ENCODE assay signal across 8 mouse cellular contexts in the genomic region with DNA sequence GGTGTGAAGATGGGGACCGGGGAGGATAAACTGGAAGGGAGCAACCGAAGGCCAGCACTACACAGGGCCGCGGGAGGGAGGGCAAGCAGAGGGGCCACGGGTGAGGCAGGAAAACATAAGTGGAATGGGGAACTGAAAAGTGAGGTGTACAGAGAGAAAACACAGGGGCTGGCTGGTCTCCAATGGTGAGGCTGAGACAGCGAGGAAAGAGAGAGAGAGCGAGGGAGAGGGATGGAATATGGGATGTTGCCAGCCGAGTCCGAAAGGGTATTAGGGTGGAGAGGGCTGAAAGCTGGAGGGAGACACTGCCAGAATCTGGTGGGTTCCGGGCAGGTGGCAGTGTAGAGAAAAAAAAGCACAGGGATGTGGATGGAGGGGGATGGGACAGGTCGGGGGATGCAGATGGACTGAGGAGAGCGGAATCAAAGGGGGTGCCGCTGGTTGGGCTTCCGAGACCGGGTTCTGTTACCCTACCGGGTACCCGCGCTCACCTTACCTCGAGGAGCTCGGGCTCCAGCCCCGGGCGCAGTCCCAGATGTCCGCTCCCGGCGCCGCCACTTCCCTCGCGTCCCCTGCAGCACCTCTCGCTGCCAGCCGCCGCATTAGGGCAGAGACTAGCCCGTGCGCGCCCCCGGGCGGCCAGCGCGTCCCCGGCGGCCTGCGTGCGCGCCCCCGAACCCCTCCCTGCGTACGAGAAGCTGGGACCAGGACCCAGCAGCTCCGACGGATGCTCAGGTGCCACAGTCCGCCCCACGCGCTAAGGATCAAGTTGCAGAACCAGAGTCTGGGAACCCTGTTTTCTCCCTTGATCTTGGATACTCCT. TPM values are rescaled to one million over a fixed set of nuclear protein-coding genes. Genes with fewer than 3 reads are reported as not detected.
A peak's percentile ranks its signal among the peaks of the same experiment; 100 is the strongest.
DNase-seq lines count a peak whose midpoint lies in the region; ATAC-seq and TF ChIP-seq lines count a peak whose summit lies in the region.

A gene (minus strand): TSS at position 623 of the 823 bp plus-strand sequence.

- peak within 1 kb of the TSS; percentile 63 for H3K9ac ChIP-seq in heart, embryonic 13.5 days
- no peak within 1 kb of the TSS for H3K9ac ChIP-seq in kidney, postnatal 0 days (ENCODE audit: low read depth, low read length)
- H3K9ac ChIP-seq in limb, embryonic 14.5 days (ENCODE audit: low read depth, low read length, severe bottlenecking) = peak within 1 kb of the TSS; percentile 41
- H3K9ac ChIP-seq in neural tube, embryonic 15.5 days (replicated peaks) = peak within 1 kb of the TSS; percentile 86

- peak; percentile 7 for DNase-seq in thymus, adult 2 months
- DNase-seq in thymus, adult 18-20 months = no peak
- peak; percentile 60 for DNase-seq in kidney, postnatal 0 days (ENCODE audit: low spot score)
- DNase-seq in limb, embryonic 14.5 days (ENCODE audit: low spot score) = peak; percentile 12
- peak; percentile 10 for DNase-seq in thymus, postnatal 25 days

- no peak; the same call in 1 of the 2 replicates for ATAC-seq in heart, embryonic 13.5 days (ENCODE audit: extremely low read depth, insufficient number of reproducible peaks, low FRiP score, low TSS enrichment)
- ATAC-seq in kidney, postnatal 0 days (replicated peaks; ENCODE audit: low FRiP score, low read depth) = 0 out of 2 replicates have a peak, but pooled peaks have one; percentile 54
- ATAC-seq in limb, embryonic 14.5 days (ENCODE audit: low FRiP score, low read depth) = no peak
- ATAC-seq in neural tube, embryonic 15.5 days (ENCODE audit: low FRiP score) = peak; percentile 82

- no peaks in the 10 kb centered on the region for H3K36me3 ChIP-seq in thymus, adult 2 months (ENCODE audit: control insufficient read depth, insufficient read depth, low read length)
- no peaks in the 10 kb centered on the region for H3K36me3 ChIP-seq in heart, embryonic 13.5 days
- H3K36me3 ChIP-seq in kidney, postnatal 0 days (ENCODE audit: insufficient read depth, low read length) = no peaks in the 10 kb centered on the region
- no peaks in the 10 kb centered on the region for H3K36me3 ChIP-seq in limb, embryonic 14.5 days (ENCODE audit: control insufficient read depth, insufficient read depth, low read length)
- H3K36me3 ChIP-seq in neural tube, embryonic 15.5 days = no peaks in the 10 kb centered on the region

- H3K27me3 ChIP-seq in thymus, adult 2 months (ENCODE audit: control insufficient read depth, insufficient read depth, low read length) = no peaks in the 10 kb centered on the region; the same call in 1 of the 2 replicates
- peaks cover 88% of the 10 kb centered on the region for H3K27me3 ChIP-seq in heart, embryonic 13.5 days (replicated peaks)
- peaks cover 21% of the 10 kb centered on the region for H3K27me3 ChIP-seq in kidney, postnatal 0 days (ENCODE audit: insufficient read depth, low read length)
- peaks cover 42% of the 10 kb centered on the region for H3K27me3 ChIP-seq in limb, embryonic 14.5 days (ENCODE audit: control insufficient read depth, insufficient read depth, low read length)
- no peaks in the 10 kb centered on the region for H3K27me3 ChIP-seq in neural tube, embryonic 15.5 days (replicated peaks)

- no peaks in the 10 kb centered on the region for H3K4me1 ChIP-seq in thymus, adult 2 months (replicated peaks; ENCODE audit: control insufficient read depth, insufficient read depth, low read length)
- no peaks in the 10 kb centered on the region for H3K4me1 ChIP-seq in embryonic fibroblast, embryonic 13.5 days (ENCODE audit: control insufficient read depth, insufficient read depth, low read length)
- H3K4me1 ChIP-seq in heart, embryonic 13.5 days = peaks cover 15% of the 10 kb centered on the region
- H3K4me1 ChIP-seq in kidney, postnatal 0 days (replicated peaks; ENCODE audit: insufficient read depth, low read length) = no peaks in the 10 kb centered on the region
- H3K4me1 ChIP-seq in limb, embryonic 14.5 days (ENCODE audit: control insufficient read depth, insufficient read depth, low read length) = peaks cover 8% of the 10 kb centered on the region
- H3K4me1 ChIP-seq in neural tube, embryonic 15.5 days = peaks cover 45% of the 10 kb centered on the region

- no peak for TF ChIP-seq POLR2A in thymus, adult 2 months (IDR thresholded peaks at IDR 0.05; ENCODE audit: control insufficient read depth, extremely low read depth, insufficient read depth, low read length, poor library complexity)
- TF ChIP-seq POLR2A in embryonic fibroblast, embryonic 13.5 days (IDR thresholded peaks at IDR 0.05; ENCODE audit: low read depth, low read length) = no peak
- no peak for TF ChIP-seq POLR2A in limb, embryonic 14.5 days (IDR thresholded peaks at IDR 0.05; ENCODE audit: borderline replicate concordance, extremely low read depth, insufficient read depth, insufficient read length)

- 7% methylated on average over 50 of the region's 51 CpGs for whole genome bisulfite sequencing in thymus, adult 2 months
- WGBS in heart, embryonic 13.5 days = 5% methylated on average over 47 of the region's 51 CpGs
- 5% methylated on average over 43 of the region's 51 CpGs for WGBS in kidney, postnatal 0 days
- 5% methylated on average over 37 of the region's 51 CpGs for WGBS in limb, embryonic 14.5 days
- 2% methylated on average over 51 of the region's 51 CpGs for WGBS in neural tube, embryonic 15.5 days

- peak within 1 kb of the TSS; percentile 73 for H3K4me2 ChIP-seq in heart, embryonic 13.5 days
- peak within 1 kb of the TSS; percentile 58 for H3K4me2 ChIP-seq in kidney, postnatal 0 days (ENCODE audit: low read length)
- peak within 1 kb of the TSS; percentile 77 for H3K4me2 ChIP-seq in limb, embryonic 14.5 days (replicated peaks; ENCODE audit: low read depth, low read length, severe bottlenecking)
- peak within 1 kb of the TSS; percentile 86 for H3K4me2 ChIP-seq in neural tube, embryonic 15.5 days

- no peaks in the 10 kb centered on the region for H3K9me3 ChIP-seq in heart, embryonic 13.5 days
- no peaks in the 10 kb centered on the region for H3K9me3 ChIP-seq in kidney, postnatal 0 days (replicated peaks; ENCODE audit: low read length)
- no peaks in the 10 kb centered on the region for H3K9me3 ChIP-seq in limb, embryonic 14.5 days (ENCODE audit: control insufficient read depth, low read length)
- H3K9me3 ChIP-seq in neural tube, embryonic 15.5 days (replicated peaks) = no peaks in the 10 kb centered on the region

- no peak within 1 kb of the TSS for H3K4me3 ChIP-seq in thymus, adult 2 months (ENCODE audit: control insufficient read depth, insufficient read depth, low read length)
- H3K4me3 ChIP-seq in embryonic fibroblast, embryonic 13.5 days (ENCODE audit: insufficient read depth, low read length) = peak within 1 kb of the TSS; percentile 22; the same call in 1 of the 2 replicates
- H3K4me3 ChIP-seq in heart, embryonic 13.5 days = peak within 1 kb of the TSS; percentile 48
- H3K4me3 ChIP-seq in kidney, postnatal 0 days (replicated peaks; ENCODE audit: low read depth, low read length) = peak within 1 kb of the TSS; percentile 32
- peak within 1 kb of the TSS; percentile 39 for H3K4me3 ChIP-seq in limb, embryonic 14.5 days (replicated peaks; ENCODE audit: low read length)
- peak within 1 kb of the TSS; percentile 67 for H3K4me3 ChIP-seq in neural tube, embryonic 15.5 days (replicated peaks)

- H3K27ac ChIP-seq in thymus, adult 2 months (ENCODE audit: control insufficient read depth, insufficient read depth, low read length) = no peak within 1 kb of the TSS
- no peak within 1 kb of the TSS for H3K27ac ChIP-seq in embryonic fibroblast, embryonic 13.5 days (ENCODE audit: insufficient read depth, low read length)
- no peak within 1 kb of the TSS for H3K27ac ChIP-seq in heart, embryonic 13.5 days (replicated peaks)
- no peak within 1 kb of the TSS for H3K27ac ChIP-seq in kidney, postnatal 0 days
- no peak within 1 kb of the TSS for H3K27ac ChIP-seq in limb, embryonic 14.5 days (replicated peaks; ENCODE audit: low read depth, low read length)
- H3K27ac ChIP-seq in neural tube, embryonic 15.5 days (replicated peaks) = peak within 1 kb of the TSS; percentile 91

- TF ChIP-seq CTCF in thymus, adult 2 months (IDR thresholded peaks at IDR 0.05; ENCODE audit: borderline replicate concordance, control insufficient read depth, extremely low read depth, insufficient read depth, low read length, poor library complexity) = no peak
- TF ChIP-seq CTCF in embryonic fibroblast, embryonic 13.5 days (IDR thresholded peaks at IDR 0.05; ENCODE audit: borderline replicate concordance, insufficient read depth, low read length) = no peak
- no peak for TF ChIP-seq CTCF in kidney, postnatal 0 days (IDR thresholded peaks at IDR 0.05; ENCODE audit: low read depth)

RNA-seq across cellular contexts. Expression of the gene that starts here (rescaled TPM):
- 2.0 and 2.1 TPM in 2 replicates for polyA plus RNA-seq in thymus, adult 2 months (2012; rRNA removed)
- polyA plus RNA-seq in embryonic fibroblast, embryonic 13.5 days (2011; ENCODE audit: insufficient read length, low read depth, missing spikeins) = 0.30 and 0.67 TPM in 2 replicates
- polyA plus RNA-seq in heart, embryonic 13.5 days (2015; fragmentation: Nextera tagmentation; extraction: Ambion mirVana) = 0.29 and 0.79 TPM in 2 replicates
- polyA plus RNA-seq in kidney, postnatal 0 days (2015; fragmentation: Nextera tagmentation; extraction: Ambion mirVana) = 0.12 and 0.68 TPM in 2 replicates
- polyA plus RNA-seq in limb, embryonic 14.5 days (2012; rRNA removed) = 1.0 and 1.1 TPM in 2 replicates
- 0.33 and 0.34 TPM in 2 replicates for polyA plus RNA-seq in limb, embryonic 14.5 days (2014; fragmentation: Nextera tagmentation; extraction: Ambion mirVana)
- polyA plus RNA-seq in neural tube, embryonic 15.5 days (2015; fragmentation: Nextera tagmentation; extraction: Ambion mirVana) = 30.7 and 37.6 TPM in 2 replicates

Comparison
In these comparisons a context has a peak if more than half of its experiments do, and no peak if none do; other contexts are left out.
1. RNA of the gene that starts here (polyA plus RNA-seq): 30.7 to 37.6 TPM in neural tube, embryonic 15.5 days; 2.0 to 2.1 TPM in thymus, adult 2 months, 0.33 to 1.1 TPM in limb, embryonic 14.5 days, 0.30 to 0.67 TPM in embryonic fibroblast, embryonic 13.5 days, 0.29 to 0.79 TPM in heart, embryonic 13.5 days and 0.12 to 0.68 TPM in kidney, postnatal 0 days; every median in the first group is over 10 times any median in the second.
2. DNase-seq: peak in thymus, adult 2 months (single experiment), limb, embryonic 14.5 days (single experiment) and thymus, postnatal 25 days (single experiment); none in thymus, adult 18-20 months (0 of 2).
3. Peak in DNase-seq, ATAC-seq, H3K4me3 ChIP-seq and H3K4me2 ChIP-seq in kidney, postnatal 0 days; RNA of the gene not detected or under 1 TPM.
4. Peak in every context shown above with its lines, with median percentiles within 50 percentile points of each other: H3K4me2 ChIP-seq.